Mouse (Mus musculus) stomach, embryonic 14.5 days (tissue): ENCODE measurements around the gene Fsip1. TPM values are rescaled to one million over a fixed set of nuclear protein-coding genes. Genes with fewer than 3 reads are reported as not detected.

ENCODE experiments used
- ATAC-seq: fragments of 200-750 bp; cut with Nextera tagmentation; 2 replicates; pipeline ENCODE4 v1.8.0; 2017; ENCODE audit warnings: low read depth, moderate TSS enrichment; ENCODE audit not compliant: insufficient number of reproducible peaks, insufficient read depth, low FRiP score
- H3K27ac ChIP-seq: fragments of 300-500 bp; sonication (generic); 2 replicates; pipeline ENCODE4 v1.5.1; 2014; ENCODE audit warnings: mild to moderate bottlenecking, low read length, moderate library complexity, mixed read lengths
- H3K27me3 ChIP-seq: fragments of 300-500 bp; sonication (generic); 2 replicates; pipeline ENCODE4 v1.6.1; 2014; ENCODE audit warnings: low read length, control low read depth, mixed read lengths; ENCODE audit not compliant: control insufficient read depth, insufficient read depth
- H3K36me3 ChIP-seq: fragments of 300-500 bp; sonication (generic); 2 replicates; pipeline ENCODE4 v1.6.1; 2014; ENCODE audit warnings: mild to moderate bottlenecking, control low read depth, low read length, moderate library complexity, mixed read lengths; ENCODE audit not compliant: control insufficient read depth, insufficient read depth
- H3K4me1 ChIP-seq: fragments of 300-500 bp; sonication (generic); 2 replicates; pipeline ENCODE4 v1.6.1; 2014; ENCODE audit warnings: low read length, control low read depth, mixed read lengths; ENCODE audit not compliant: control insufficient read depth, insufficient read depth
- H3K4me2 ChIP-seq: fragments of 300-500 bp; sonication (generic); replicated peaks from 2 replicates; pipeline ENCODE4 v1.6.1; 2014; ENCODE audit warnings: low read depth, low read length, control low read depth
- H3K4me3 ChIP-seq: fragments of 300-500 bp; sonication (generic); 2 replicates; pipeline ENCODE4 v1.5.1; 2014; ENCODE audit warnings: low read depth, low read length, control low read depth
- H3K9ac ChIP-seq: fragments of 300-500 bp; sonication (generic); replicated peaks from 2 replicates; pipeline ENCODE4 v1.6.1; 2014; ENCODE audit warnings: low read depth, mild to moderate bottlenecking, control low read depth, low read length, moderate library complexity, mixed read lengths
- H3K9me3 ChIP-seq: fragments of 300-500 bp; sonication (generic); 2 replicates; pipeline ENCODE4 v1.6.1; 2016; ENCODE audit warnings: low read depth, low read length, control low read depth; ENCODE audit not compliant: control insufficient read depth
- WGBS: fragments of 180-500 bp; shearing (Covaris S2); extraction: QIAGEN DNeasy Blood & Tissue Kit; methylation state at CpG from one replicate; pipeline ENCODE4 v1.1.7; 2014; 5-methylcytosine and 5-hydroxymethylcytosine counted together
- microRNA-seq: library from miRNA; unstranded; fragments of <30 nt; microRNA quantifications from one replicate; pipeline ENCODE4, GENCODE M21; 2016
- polyA plus RNA-seq: library from polyadenylated mRNA; unstranded; fragments of >200 nt; fragmentation: Nextera tagmentation; extraction: Ambion mirVana; gene quantifications from 2 replicates; pipeline ENCODE4 v1.2.1, GENCODE M21; 2014

Gene Fsip1
- polyA plus RNA-seq, 1 experiment from 2014 or later = 0.43 TPM

DNA sequence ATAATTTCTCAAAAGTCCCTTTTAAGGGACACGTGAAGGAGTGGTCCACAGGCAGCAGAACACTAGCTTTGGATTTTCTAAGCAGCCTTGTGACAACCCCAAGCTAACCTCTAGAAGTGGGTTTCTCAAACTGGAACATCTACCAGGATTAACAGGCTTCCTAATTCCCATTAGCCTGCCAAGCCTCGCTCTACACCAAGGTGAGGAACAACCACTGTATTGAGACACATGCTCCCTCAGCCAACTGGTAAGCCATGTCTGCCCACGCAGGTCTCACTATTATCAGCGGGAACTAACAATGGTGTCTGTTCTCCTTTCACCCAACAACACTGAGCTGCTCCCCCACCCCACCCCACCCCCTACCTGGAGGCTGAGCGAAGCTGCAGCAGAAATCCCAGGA is 175.2 kb downstream of the Fsip1 start:
- H3K4me3 ChIP-seq = no peak overlapping the region
- 76% methylated on average over 5 of the region's 5 CpGs for WGBS
- no peaks in the 10 kb centered on the region for H3K9me3 ChIP-seq
- H3K4me1 ChIP-seq = no peaks in the 10 kb centered on the region
- H3K4me2 ChIP-seq = no peak overlapping the region
- no peak overlapping the region for H3K9ac ChIP-seq
- H3K27ac ChIP-seq = no peak overlapping the region
- ATAC-seq = no peak
- H3K36me3 ChIP-seq = no peaks in the 10 kb centered on the region
- no peaks in the 10 kb centered on the region for H3K27me3 ChIP-seq

Small RNA genes within 50 kb of the gene (microRNA-seq; reads per million reads assigned to microRNA genes)
- gene Gm22800 = not detected

Other genes with a start within 250 kb of the Fsip1 start
- 63.4 and 73.9 TPM in 2 replicates for gene Thbs1, start 145.1 kb downstream of the Fsip1 start, polyA plus RNA-seq
- 0.41 and 0.57 TPM in 2 replicates for gene Gpr176, start 116.5 kb upstream of the Fsip1 start, polyA plus RNA-seq
- gene Eif2ak4, start 131.7 kb upstream of the Fsip1 start, polyA plus RNA-seq = 13.8 and 15.2 TPM in 2 replicates
- 221 and 226 TPM in 2 replicates for gene Srp14, start 222.7 kb upstream of the Fsip1 start, polyA plus RNA-seq